Mouse (Mus musculus): ENCODE data around the gene Os9. TPM values are rescaled to one million over a fixed set of nuclear protein-coding genes. Genes with fewer than 3 reads are reported as not detected.

Gene Os9
- total and polyA plus RNA-seq, 3 experiments, result 42.4 to 60.4 TPM; not detected in 1

DNA sequence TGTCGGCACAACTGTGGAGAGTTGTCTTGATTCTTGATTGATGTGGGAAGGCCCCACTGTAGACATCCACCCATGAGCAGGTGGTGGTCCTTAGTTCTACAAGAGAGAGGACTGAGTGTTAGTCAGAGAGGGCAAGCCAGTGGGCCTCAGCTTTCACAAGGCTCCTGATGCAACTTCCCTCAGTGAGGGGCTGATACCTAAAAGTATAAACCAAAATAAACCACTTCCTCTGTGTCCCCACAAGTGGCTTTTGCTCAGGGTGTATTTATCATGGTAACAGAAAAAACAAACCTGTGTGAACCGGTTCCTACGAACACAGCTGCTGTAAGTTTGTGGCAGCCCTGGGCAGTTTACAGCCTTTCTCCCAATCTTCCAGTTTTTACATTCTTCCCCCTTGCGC, 15.6 kb upstream of the Os9 start (continued):
- TF ChIP-seq CHD1 (IDR thresholded peaks at IDR 0.05; ENCODE audit: low read depth, low read length) (no peak), MAX (IDR thresholded peaks at IDR 0.05; ENCODE audit: low read length) (no peak; the same call in 1 of the 2 replicates), HCFC1 (IDR thresholded peaks at IDR 0.05; ENCODE audit: low read depth, low read length) (peak; percentile 37; the same call in 1 of the 2 replicates), SMC3 (IDR thresholded peaks at IDR 0.05; ENCODE audit: low read depth, low read length) (no peak), ELF1 (IDR thresholded peaks at IDR 0.05; ENCODE audit: low read depth, low read length) (0 out of 2 replicates have a peak, but pooled peaks have one; percentile 48), TAL1 (IDR thresholded peaks at IDR 0.05; ENCODE audit: low read length) (no peak), MAZ (IDR thresholded peaks at IDR 0.05; ENCODE audit: low read depth, low read length) (peak; percentile 68; the same call in 1 of the 2 replicates), KAT2A (conservative IDR thresholded peaks at IDR 0.05; ENCODE audit: low read depth, low read length) (no peak; the same call in 1 of the 2 replicates), ZC3H11A (IDR thresholded peaks at IDR 0.05; ENCODE audit: low read depth, low read length) (no peak), GATA1 (IDR thresholded peaks at IDR 0.05; ENCODE audit: low read depth, low read length) (no peak), EP300 (IDR thresholded peaks at IDR 0.05; ENCODE audit: low read depth in 1 of 2, low read length in 2 of 2) (peak; percentile 63 to 77), POLR2AphosphoS5 (IDR thresholded peaks at IDR 0.05; ENCODE audit: borderline replicate concordance, low read depth, low read length) (no peak)

GRCm38 (mm10) chr10:127135118-127135836, 14.3 kb upstream of the Os9 start:
- peaks cover 31 to 44% of the 10 kb centered on the region in 2 experiments for H3K4me1 ChIP-seq (ENCODE audit: control insufficient read depth in 1 of 2, insufficient read depth in 2 of 2, low read length in 2 of 2)
- peak overlapping the region; percentile 96 for H3K27ac ChIP-seq (ENCODE audit: control insufficient read depth, low read depth, low read length)
- H3K4me3 ChIP-seq (ENCODE audit: control insufficient read depth in 1 of 2, insufficient read depth in 1 of 2, low read depth in 2 of 2, low read length in 2 of 2), result peak overlapping the region; percentile 43 to 55
- peak; percentile 92 for DNase-seq (ENCODE audit: low read depth, low spot score)
- H3K36me3 ChIP-seq (ENCODE audit: control insufficient read depth in 1 of 2, insufficient read depth in 2 of 2, low read length in 2 of 2), result peaks cover 0 to 41% of the 10 kb centered on the region in 2 experiments; a peak in 2 of 4 replicates
- H3K9ac ChIP-seq (ENCODE audit: control insufficient read depth, low read depth, low read length, poor library complexity, severe bottlenecking), result peak overlapping the region; percentile 76
- H3K9me3 ChIP-seq (replicated peaks; ENCODE audit: insufficient read depth, low read length), result no peaks in the 10 kb centered on the region
- no peaks in the 10 kb centered on the region for H3K27me3 ChIP-seq (ENCODE audit: control insufficient read depth in 1 of 2, insufficient read depth in 2 of 2, low read length in 2 of 2)
- no peaks in the 10 kb centered on the region; the same call in 1 of the 2 replicates for H3K79me2 ChIP-seq (ENCODE audit: control insufficient read depth, insufficient read depth, low read length, poor library complexity)
- peak; percentile 53; the same call in 1 of the 2 replicates for TF ChIP-seq HCFC1 (IDR thresholded peaks at IDR 0.05; ENCODE audit: low read depth, low read length)
- no peak for TF ChIP-seq MYB (IDR thresholded peaks at IDR 0.05; ENCODE audit: low read depth, low read length)
- no peak for TF ChIP-seq ZC3H11A (IDR thresholded peaks at IDR 0.05; ENCODE audit: low read depth, low read length)
- no peak for TF ChIP-seq RCOR1 (IDR thresholded peaks at IDR 0.05; ENCODE audit: low read depth, low read length)
- TF ChIP-seq USF1 (IDR thresholded peaks at IDR 0.05; ENCODE audit: low read depth, low read length), result no peak
- no peak for TF ChIP-seq CHD2 (IDR thresholded peaks at IDR 0.05; ENCODE audit: low read length)
- TF ChIP-seq MAZ (IDR thresholded peaks at IDR 0.05; ENCODE audit: low read depth, low read length), result peak; percentile 95
- no peak for TF ChIP-seq ELF1 (IDR thresholded peaks at IDR 0.05; ENCODE audit: low read depth, low read length)
- peak; percentile 78 for TF ChIP-seq GATA1 (IDR thresholded peaks at IDR 0.05; ENCODE audit: low read depth, low read length)
- no peak for TF ChIP-seq GABPA (IDR thresholded peaks at IDR 0.05; ENCODE audit: low read depth, low read length)
- no peak; the same call in 1 of the 2 replicates for TF ChIP-seq CHD1 (IDR thresholded peaks at IDR 0.05; ENCODE audit: low read depth, low read length)
- TF ChIP-seq BHLHE40 (IDR thresholded peaks at IDR 0.05; ENCODE audit: borderline replicate concordance, low read depth, low read length), result no peak
- peak; percentile 88 for TF ChIP-seq TCF12 (IDR thresholded peaks at IDR 0.05; ENCODE audit: low read depth, low read length)
- TF ChIP-seq POLR2A (IDR thresholded peaks at IDR 0.05; ENCODE audit: control insufficient read depth in 1 of 2, insufficient read depth in 1 of 2, low read depth in 1 of 2, low read length in 2 of 2, poor library complexity in 1 of 2), result peak; percentile 24 to 71; a peak in 3 of 4 replicates
- no peak for TF ChIP-seq USF2 (IDR thresholded peaks at IDR 0.05; ENCODE audit: borderline replicate concordance in 1 of 2, insufficient read depth in 1 of 2, low read depth in 1 of 2, low read length in 2 of 2)
- TF ChIP-seq UBTF (IDR thresholded peaks at IDR 0.05; ENCODE audit: borderline replicate concordance, insufficient read depth, low read depth, low read length), result no peak
- TF ChIP-seq SMC3 (IDR thresholded peaks at IDR 0.05; ENCODE audit: low read depth, low read length), result no peak
- no peak for TF ChIP-seq MAFK (IDR thresholded peaks at IDR 0.05; ENCODE audit: borderline replicate concordance, low read depth, low read length)
- no peak for TF ChIP-seq KAT2A (conservative IDR thresholded peaks at IDR 0.05; ENCODE audit: low read depth, low read length)
- no peak for TF ChIP-seq NRF1 (IDR thresholded peaks at IDR 0.05; ENCODE audit: insufficient read depth, low read depth, low read length, poor library complexity, severe bottlenecking)
- peak; percentile 87 for TF ChIP-seq MYC (IDR thresholded peaks at IDR 0.05; ENCODE audit: low read depth, low read length)
- TF ChIP-seq ETS1 (IDR thresholded peaks at IDR 0.05; ENCODE audit: low read depth, low read length), result peak; percentile 63
- no peak for TF ChIP-seq E2F4 (IDR thresholded peaks at IDR 0.05; ENCODE audit: borderline replicate concordance, low read depth, low read length)
- TF ChIP-seq ZNF384 (IDR thresholded peaks at IDR 0.05; ENCODE audit: low read depth, low read length), result peak; percentile 91
- TF ChIP-seq MXI1 (IDR thresholded peaks at IDR 0.05; ENCODE audit: low read depth, low read length), result peak; percentile 53
- TF ChIP-seq SIN3A (IDR thresholded peaks at IDR 0.05; ENCODE audit: low read length), result no peak
- peak; percentile 57; the same call in 1 of the 2 replicates for TF ChIP-seq NELFE (IDR thresholded peaks at IDR 0.05; ENCODE audit: low read depth, low read length)
- TF ChIP-seq EP300 (IDR thresholded peaks at IDR 0.05; ENCODE audit: low read depth in 1 of 2, low read length in 2 of 2), result peak; percentile 34 to 75

All from MEL (cell line).